Comparison of ENCODE assay signal across 22 mouse cellular contexts in the genomic region with DNA sequence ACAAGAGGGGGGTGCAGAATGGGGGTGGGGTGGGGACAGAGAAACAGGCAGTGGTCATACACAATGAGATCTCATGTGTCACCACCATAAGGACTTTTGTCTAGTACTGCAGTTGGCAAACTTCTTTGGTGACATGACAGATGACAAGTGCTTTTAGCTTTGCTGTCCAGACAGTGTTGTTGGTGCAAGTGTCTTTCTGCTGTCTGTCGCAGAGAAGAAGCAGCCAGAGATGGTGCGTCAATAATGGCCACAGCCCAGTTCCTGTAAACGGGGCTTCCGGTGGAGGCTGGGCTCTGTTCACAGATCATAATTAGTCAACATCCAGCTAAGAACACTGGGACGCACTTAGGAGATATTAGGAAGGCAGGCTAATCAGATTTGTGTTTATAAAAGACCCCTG.
"Had no signal": no experiment of that assay in that cellular context is flagged by ENCODE, and none has a peak within 500 bp of the region (broad histone marks: within the 10 kb centered on the region; RNA-seq: fewer than 3 reads in every experiment).

No protein-coding gene starts in this region.

- H3K36me3 ChIP-seq: intestine, embryonic 15.5 days; kidney, embryonic 15.5 days; limb, embryonic 13.5 days; liver, embryonic 12.5 days; liver, embryonic 15.5 days; midbrain, embryonic 10.5 days; midbrain, embryonic 13.5 days; neural tube, embryonic 13.5 days; stomach, embryonic 15.5 days had no signal

- H3K4me1 ChIP-seq: intestine, embryonic 15.5 days; liver, embryonic 12.5 days; megakaryocyte, embryonic 14.5 days; stomach, embryonic 15.5 days had no signal

- H3K4me2 ChIP-seq: intestine, embryonic 15.5 days; kidney, embryonic 15.5 days; limb, embryonic 13.5 days; liver, embryonic 12.5 days; midbrain, embryonic 13.5 days; neural tube, embryonic 13.5 days; stomach, embryonic 15.5 days had no signal

- H3K4me3 ChIP-seq: intestine, embryonic 15.5 days; kidney, embryonic 15.5 days; limb, embryonic 13.5 days; liver, embryonic 12.5 days; liver, embryonic 15.5 days; megakaryocyte, embryonic 14.5 days; midbrain, embryonic 10.5 days; midbrain, embryonic 13.5 days; myocyte; neural tube, embryonic 13.5 days; stomach, embryonic 15.5 days had no signal

- DNase-seq: kidney, adult 11 months; kidney, adult 8-10 months; kidney, postnatal 14 days; kidney, postnatal 4 days; left cerebral cortex, postnatal 4 days; liver; retina, postnatal 1 day; right cerebral cortex, postnatal 25 days; spleen, adult 18-20 months; thymus, postnatal 25 days had no signal

- ATAC-seq: midbrain, embryonic 13.5 days; midbrain, embryonic 16.5 days had no signal

- H3K9ac ChIP-seq: intestine, embryonic 15.5 days; kidney, embryonic 15.5 days; limb, embryonic 13.5 days; liver, embryonic 12.5 days; liver, embryonic 15.5 days; midbrain, embryonic 13.5 days; neural tube, embryonic 13.5 days; stomach, embryonic 15.5 days had no signal

- H3K27ac ChIP-seq: intestine, embryonic 15.5 days; limb, embryonic 13.5 days; liver, embryonic 12.5 days; liver, embryonic 15.5 days; midbrain, embryonic 10.5 days; midbrain, embryonic 13.5 days; stomach, embryonic 15.5 days had no signal

- H3K9me3 ChIP-seq: intestine, embryonic 15.5 days; kidney, embryonic 15.5 days; limb, embryonic 13.5 days; liver, embryonic 12.5 days; liver, embryonic 15.5 days; megakaryocyte, embryonic 14.5 days; midbrain, embryonic 10.5 days; midbrain, embryonic 13.5 days; neural tube, embryonic 13.5 days; stomach, embryonic 15.5 days had no signal

- H3K27me3 ChIP-seq: intestine, embryonic 15.5 days; limb, embryonic 13.5 days; liver, embryonic 15.5 days; megakaryocyte, embryonic 14.5 days; stomach, embryonic 15.5 days had no signal
